Mouse (Mus musculus) embryonic facial prominence, embryonic 12.5 days (tissue): ENCODE data around the gene Rbm19. TPM values are rescaled to one million over a fixed set of nuclear protein-coding genes. Genes with fewer than 3 reads are reported as not detected.

Experiments used
- ATAC-seq: fragments of 200-750 bp; cut with Nextera tagmentation; 2 replicates; pipeline ENCODE4 v1.8.0; 2017; ENCODE audit not compliant: insufficient number of reproducible peaks, insufficient read depth, low FRiP score, low TSS enrichment
- H3K27ac ChIP-seq: fragments of 300-500 bp; sonication (generic); 2 replicates; pipeline ENCODE4 v1.5.1; 2016; ENCODE audit warnings: mild to moderate bottlenecking
- H3K27me3 ChIP-seq: fragments of 300-500 bp; sonication (generic); 2 replicates; pipeline ENCODE4 v1.6.1; 2016; ENCODE audit warnings: mild to moderate bottlenecking, moderate library complexity
- H3K36me3 ChIP-seq: fragments of 300-500 bp; sonication (generic); 2 replicates; pipeline ENCODE4 v1.6.1; 2016; ENCODE audit warnings: mild to moderate bottlenecking
- H3K4me1 ChIP-seq: fragments of 300-500 bp; sonication (generic); 2 replicates; pipeline ENCODE4 v1.6.1; 2016
- H3K4me2 ChIP-seq: fragments of 300-500 bp; sonication (generic); replicated peaks from 2 replicates; pipeline ENCODE4 v1.6.1; 2016; ENCODE audit warnings: mild to moderate bottlenecking, moderate library complexity
- H3K4me3 ChIP-seq: fragments of 300-500 bp; sonication (generic); 2 replicates; pipeline ENCODE4 v1.5.1; 2016; ENCODE audit warnings: mild to moderate bottlenecking
- H3K9ac ChIP-seq: fragments of 300-500 bp; sonication (generic); 2 replicates; pipeline ENCODE4 v1.6.1; 2016; ENCODE audit warnings: mild to moderate bottlenecking, moderate library complexity
- H3K9me3 ChIP-seq: fragments of 300-500 bp; sonication (generic); 2 replicates; pipeline ENCODE4 v1.6.1; 2016; ENCODE audit warnings: mild to moderate bottlenecking, moderate library complexity
- WGBS: fragments of 180-500 bp; shearing (Covaris S2); methylation state at CpG from one replicate; pipeline ENCODE4 v1.1.7; 2016; 5-methylcytosine and 5-hydroxymethylcytosine counted together
- polyA plus RNA-seq: library from polyadenylated mRNA; unstranded; fragments of >200 nt; fragmentation: Nextera tagmentation; extraction: Ambion mirVana; gene quantifications from 2 replicates; pipeline ENCODE4 v1.2.1, GENCODE M21; 2016

Rbm19 gene
- polyA plus RNA-seq, 1 experiment from 2014 or later = 32.5 TPM

DNA sequence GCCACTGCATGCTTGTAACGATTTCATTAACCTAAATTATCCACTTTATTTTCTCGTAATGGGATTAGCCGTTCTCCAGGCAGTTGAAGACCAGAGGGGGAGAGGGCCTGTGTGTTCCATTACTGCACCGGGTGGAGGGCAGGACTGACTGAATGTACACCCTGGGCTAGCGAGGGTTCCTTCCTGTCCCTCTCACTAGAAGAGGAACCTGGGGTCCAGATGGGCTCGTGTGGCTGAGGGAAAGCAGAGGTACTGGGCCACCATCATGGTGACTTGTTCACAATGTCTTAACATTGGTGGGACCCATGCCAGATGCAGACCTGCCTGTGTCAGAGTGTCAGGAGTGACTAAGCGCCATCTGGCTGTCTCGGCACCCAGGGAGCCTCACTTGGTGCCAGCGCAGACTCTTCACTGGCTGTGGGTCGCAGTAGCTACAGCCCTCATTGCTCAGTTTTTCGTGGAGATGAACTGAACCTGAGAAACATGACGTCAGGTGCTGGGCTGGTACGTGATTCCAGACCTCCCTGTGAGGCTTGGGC lies 51.6 kb downstream of the Rbm19 start:
- no peak overlapping the region for H3K27ac ChIP-seq
- no peaks in the 10 kb centered on the region for H3K27me3 ChIP-seq
- H3K4me2 ChIP-seq = no peak overlapping the region
- peaks cover 13% of the 10 kb centered on the region for H3K4me1 ChIP-seq
- H3K36me3 ChIP-seq = no peaks in the 10 kb centered on the region
- no peak overlapping the region for H3K4me3 ChIP-seq
- H3K9ac ChIP-seq = no peak overlapping the region
- no peaks in the 10 kb centered on the region for H3K9me3 ChIP-seq
- WGBS = 72% methylated on average over 13 of the region's 13 CpGs
- no peak for ATAC-seq

DNA sequence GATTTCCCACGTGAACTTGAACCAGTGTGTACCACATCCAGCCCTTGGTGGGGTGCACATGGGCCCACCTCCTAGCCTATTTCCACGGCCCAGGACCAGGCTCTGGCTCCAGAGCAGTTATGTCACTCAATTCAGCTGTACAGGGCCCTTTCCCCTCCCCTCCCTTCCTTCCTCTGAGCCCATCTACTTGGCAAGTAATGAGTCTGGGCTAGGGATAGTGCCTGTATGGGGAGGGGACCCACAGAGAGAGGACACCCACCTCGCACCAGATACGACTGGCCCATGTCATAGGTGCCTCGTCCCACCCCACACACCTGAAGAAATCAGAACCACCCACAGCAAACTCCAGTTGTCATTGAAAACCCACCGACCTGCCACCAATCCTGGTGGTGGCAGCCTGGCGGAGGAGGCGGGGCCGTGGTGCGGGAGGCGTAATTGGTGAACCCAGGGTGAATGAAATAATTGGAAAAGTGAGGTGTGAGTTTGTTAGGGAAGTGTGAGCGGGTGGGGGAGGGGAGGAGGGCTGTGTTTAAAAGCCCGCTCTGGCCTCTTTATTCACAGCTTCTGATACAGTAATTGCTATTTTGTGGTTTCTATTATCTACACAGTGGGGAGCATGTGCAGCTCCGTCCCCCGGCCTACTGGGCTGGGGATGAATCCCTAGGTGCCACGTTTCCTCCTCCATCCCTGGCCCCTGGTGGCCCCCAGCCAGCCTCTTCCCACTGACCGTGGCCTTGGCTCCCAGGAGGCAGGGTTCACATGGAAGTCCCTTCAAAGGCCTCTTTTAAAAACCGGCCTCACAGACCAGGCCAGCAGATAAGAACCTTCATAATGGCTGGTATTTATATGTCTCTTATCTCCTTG lies 55.8 kb downstream of the Rbm19 start:
- H3K4me3 ChIP-seq = no peak overlapping the region
- peaks cover 13% of the 10 kb centered on the region for H3K36me3 ChIP-seq
- peaks cover 8% of the 10 kb centered on the region for H3K4me1 ChIP-seq
- H3K27ac ChIP-seq = no peak overlapping the region
- WGBS = 53% methylated on average over 18 of the region's 18 CpGs
- no peak overlapping the region for H3K4me2 ChIP-seq
- ATAC-seq = no peak
- no peaks in the 10 kb centered on the region for H3K9me3 ChIP-seq
- no peaks in the 10 kb centered on the region for H3K27me3 ChIP-seq
- no peak overlapping the region for H3K9ac ChIP-seq

DNA sequence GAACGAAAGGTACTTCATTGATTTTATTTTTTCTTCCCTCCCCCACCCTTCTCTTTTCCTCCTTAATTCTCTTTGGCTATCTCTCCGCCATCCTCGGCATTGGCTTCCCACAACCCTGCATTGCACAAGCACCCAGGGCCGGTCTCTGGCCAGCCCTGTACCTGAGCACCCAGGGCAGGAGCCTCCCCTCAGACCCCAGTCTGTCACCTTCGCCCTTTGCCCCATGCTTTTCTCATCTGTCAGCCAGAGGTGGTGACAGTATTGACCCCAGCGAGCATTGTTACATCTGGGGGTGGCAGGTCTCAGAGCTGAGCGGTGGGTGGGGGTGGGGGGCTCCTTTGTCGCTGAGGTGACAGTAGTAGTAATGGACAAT lies 56.5 kb downstream of the Rbm19 start:
- no peaks in the 10 kb centered on the region for H3K9me3 ChIP-seq
- no peak for ATAC-seq
- peaks cover 15% of the 10 kb centered on the region for H3K36me3 ChIP-seq
- no peak overlapping the region for H3K4me3 ChIP-seq
- no peak overlapping the region for H3K4me2 ChIP-seq
- no peak overlapping the region for H3K27ac ChIP-seq
- no peak overlapping the region for H3K9ac ChIP-seq
- WGBS = 73% methylated on average over 8 of the region's 8 CpGs
- H3K4me1 ChIP-seq = peaks cover 8% of the 10 kb centered on the region
- H3K27me3 ChIP-seq = no peaks in the 10 kb centered on the region

DNA sequence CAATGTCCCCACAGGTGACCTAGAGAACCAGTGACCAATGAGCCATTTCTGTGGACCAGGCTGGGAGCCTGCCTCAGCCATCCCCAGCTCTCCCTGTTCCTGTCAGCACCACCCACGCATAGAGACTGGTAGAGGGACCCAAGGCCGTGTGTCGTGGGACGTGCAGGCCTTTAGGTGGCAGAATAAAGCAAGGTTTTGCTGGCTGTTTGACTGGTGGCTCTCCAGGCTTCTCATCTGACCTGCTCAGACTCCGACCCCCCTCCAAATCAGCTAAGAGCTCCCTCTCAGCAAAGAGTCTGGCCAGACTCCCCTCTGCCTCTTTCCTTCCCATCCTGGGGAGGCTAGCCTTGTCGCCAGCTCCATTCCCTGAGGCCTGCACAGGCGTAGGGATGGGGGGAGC lies 58.1 kb downstream of the Rbm19 start:
- Histone ChIP-seq H3K4me2 (no peak overlapping the region), H3K27ac (no peak overlapping the region), H3K4me3 (no peak overlapping the region), H3K9ac (no peak overlapping the region), H3K9me3 (no peaks in the 10 kb centered on the region), H3K27me3 (no peaks in the 10 kb centered on the region), H3K4me1 (peaks cover 8% of the 10 kb centered on the region), H3K36me3 (peaks cover 15% of the 10 kb centered on the region)
- ATAC-seq = no peak
- WGBS = 61% methylated on average over 7 of the region's 7 CpGs

DNA sequence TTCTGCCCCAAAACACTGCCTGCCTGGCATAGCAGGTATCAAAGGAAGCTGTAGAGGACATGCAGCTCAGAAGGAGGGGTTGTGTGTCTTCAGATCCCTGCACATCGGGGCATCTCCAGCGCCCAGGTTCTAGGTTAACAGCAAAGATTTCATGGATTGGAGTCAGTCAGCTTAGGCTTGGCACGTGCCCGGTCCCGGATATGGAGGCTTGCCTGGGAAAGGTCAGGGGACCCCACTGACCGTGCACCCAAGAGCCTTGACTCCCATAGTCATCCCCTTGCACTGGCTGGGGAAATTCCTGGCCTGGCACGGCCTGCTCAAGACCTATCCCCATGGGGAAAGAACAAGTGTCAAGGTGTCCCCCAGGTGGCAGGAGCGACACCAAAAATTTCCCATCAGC lies 59.0 kb downstream of the Rbm19 start:
- WGBS = 83% methylated on average over 8 of the region's 8 CpGs
- Histone ChIP-seq H3K4me3 (no peak overlapping the region), H3K9ac (no peak overlapping the region), H3K9me3 (no peaks in the 10 kb centered on the region; the same call in 1 of the 2 replicates), H3K4me2 (no peak overlapping the region), H3K36me3 (peaks cover 15% of the 10 kb centered on the region), H3K27me3 (no peaks in the 10 kb centered on the region), H3K4me1 (peaks cover 8% of the 10 kb centered on the region), H3K27ac (no peak overlapping the region)
- ATAC-seq = no peak

DNA sequence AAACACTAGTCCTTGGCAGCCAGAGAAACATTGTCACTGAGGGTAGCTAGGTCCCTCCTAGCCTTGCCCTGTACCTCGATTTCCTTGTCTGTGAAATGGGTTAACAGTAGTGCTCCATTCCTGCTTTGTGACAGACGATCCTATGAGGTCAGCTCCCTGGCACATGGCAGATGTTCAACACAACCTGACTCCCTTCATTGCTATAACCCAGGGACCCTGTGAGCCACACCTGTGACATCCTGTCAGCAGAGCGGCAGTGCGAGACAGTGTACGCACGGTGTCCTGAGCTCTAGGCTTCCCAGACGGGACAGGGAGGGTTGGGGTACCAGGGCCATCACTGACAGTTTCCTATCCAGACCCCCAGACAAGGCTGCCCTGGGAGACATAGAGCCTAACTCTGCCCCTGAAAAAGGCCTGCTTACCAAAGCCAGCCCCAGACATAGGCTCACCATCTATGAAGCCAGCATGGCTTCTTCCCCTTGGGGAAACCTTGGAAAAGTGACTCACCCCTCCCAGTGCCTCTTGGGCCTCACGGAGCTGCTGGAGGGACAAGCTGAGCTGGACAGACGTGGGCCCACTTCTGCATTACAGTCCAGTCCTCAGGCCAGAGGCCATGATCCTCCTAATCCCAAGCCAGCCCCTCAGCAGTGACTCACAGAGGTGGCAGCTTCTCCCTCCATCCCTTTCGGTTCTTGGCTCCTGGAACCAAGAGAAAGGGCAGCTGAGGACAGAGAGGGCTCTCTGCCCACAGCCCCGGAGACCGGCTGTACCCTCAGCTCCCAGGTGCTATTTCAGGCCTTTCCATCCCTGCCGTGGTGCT lies 60.2 kb downstream of the Rbm19 start:
- 90% methylated on average over 13 of the region's 13 CpGs for WGBS
- H3K27ac ChIP-seq = no peak overlapping the region
- no peak overlapping the region for H3K4me3 ChIP-seq
- no peak overlapping the region for H3K4me2 ChIP-seq
- H3K9ac ChIP-seq = no peak overlapping the region
- no peak for ATAC-seq
- H3K27me3 ChIP-seq = no peaks in the 10 kb centered on the region
- H3K36me3 ChIP-seq = peaks cover 15% of the 10 kb centered on the region
- H3K9me3 ChIP-seq = no peaks in the 10 kb centered on the region; the same call in 1 of the 2 replicates
- peaks cover 8% of the 10 kb centered on the region for H3K4me1 ChIP-seq

DNA sequence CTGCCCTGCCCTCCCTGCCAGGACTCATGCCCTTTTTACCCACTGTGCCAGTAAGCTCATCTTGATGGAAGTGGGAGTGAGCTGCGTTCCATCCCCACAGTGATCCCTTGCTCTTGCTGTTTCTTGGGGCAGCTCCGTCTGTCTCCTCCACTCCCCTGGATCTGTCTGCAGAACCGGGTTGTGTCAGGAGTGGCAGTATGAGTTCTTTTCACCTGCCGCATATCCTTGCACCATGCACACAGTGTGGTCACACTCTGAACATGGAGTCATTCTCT lies 60.7 kb downstream of the Rbm19 start:
- no peak for ATAC-seq
- WGBS = 93% methylated on average over 4 of the region's 4 CpGs
- H3K36me3 ChIP-seq = peaks cover 15% of the 10 kb centered on the region
- H3K4me3 ChIP-seq = no peak overlapping the region
- H3K9me3 ChIP-seq = no peaks in the 10 kb centered on the region; the same call in 1 of the 2 replicates
- peaks cover 8% of the 10 kb centered on the region for H3K4me1 ChIP-seq
- H3K27me3 ChIP-seq = no peaks in the 10 kb centered on the region
- no peak overlapping the region for H3K27ac ChIP-seq
- H3K9ac ChIP-seq = no peak overlapping the region
- no peak overlapping the region for H3K4me2 ChIP-seq

DNA sequence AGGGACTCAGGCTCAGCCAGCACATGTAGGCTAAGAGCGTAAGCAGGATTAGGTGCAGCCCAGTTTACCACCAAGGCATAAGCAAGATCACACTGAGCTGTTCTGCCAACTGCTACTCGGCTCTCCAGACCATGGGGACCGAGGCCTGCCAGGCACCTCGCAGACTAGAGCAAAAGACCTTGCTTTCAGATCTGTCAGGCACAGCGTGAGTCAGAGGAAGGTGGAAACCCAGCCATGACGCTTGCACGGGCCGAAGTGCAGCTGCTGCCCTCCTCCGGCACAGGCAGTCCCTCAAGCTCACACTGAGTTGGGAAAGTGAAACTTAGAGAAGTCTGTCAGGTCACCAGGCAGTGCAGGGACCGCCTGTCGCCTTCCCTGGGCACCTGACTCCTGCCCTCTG lies 63.8 kb downstream of the Rbm19 start:
- 93% methylated on average over 11 of the region's 11 CpGs for WGBS

DNA sequence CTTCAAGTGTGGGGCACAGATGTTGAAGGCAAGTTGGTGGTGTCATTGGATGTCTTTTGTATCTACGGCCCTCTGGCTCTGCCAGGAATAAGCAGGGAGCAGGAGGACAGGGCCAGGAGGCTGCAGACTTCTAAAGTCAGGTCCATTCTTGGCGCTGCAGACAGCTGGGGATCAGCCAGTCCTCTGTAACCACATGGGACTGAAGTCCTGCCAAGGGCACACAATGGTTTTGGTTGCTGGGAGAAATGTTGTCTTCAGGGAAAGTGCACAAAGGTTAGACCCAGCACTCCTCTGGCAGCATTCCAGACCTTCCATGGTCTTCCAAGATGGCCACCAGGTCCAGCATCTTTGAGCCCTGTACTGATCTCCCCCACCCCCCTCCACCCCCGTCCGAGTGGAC lies 65.1 kb downstream of the Rbm19 start:
- Histone ChIP-seq H3K27me3 (no peaks in the 10 kb centered on the region), H3K36me3 (peaks cover 8% of the 10 kb centered on the region), H3K9ac (no peak overlapping the region), H3K4me2 (no peak overlapping the region), H3K27ac (no peak overlapping the region), H3K4me3 (no peak overlapping the region), H3K4me1 (no peaks in the 10 kb centered on the region), H3K9me3 (no peaks in the 10 kb centered on the region; the same call in 1 of the 2 replicates)
- 91% methylated on average over 4 of the region's 4 CpGs for WGBS
- ATAC-seq = no peak

More for the DNA sequence above, 63.8 kb downstream of the Rbm19 start:
- Histone ChIP-seq H3K36me3 (peaks cover 15% of the 10 kb centered on the region), H3K4me1 (no peaks in the 10 kb centered on the region), H3K4me3 (no peak overlapping the region), H3K27me3 (no peaks in the 10 kb centered on the region), H3K9ac (no peak overlapping the region), H3K27ac (no peak overlapping the region), H3K4me2 (no peak overlapping the region), H3K9me3 (no peaks in the 10 kb centered on the region; the same call in 1 of the 2 replicates)
- ATAC-seq = no peak

DNA sequence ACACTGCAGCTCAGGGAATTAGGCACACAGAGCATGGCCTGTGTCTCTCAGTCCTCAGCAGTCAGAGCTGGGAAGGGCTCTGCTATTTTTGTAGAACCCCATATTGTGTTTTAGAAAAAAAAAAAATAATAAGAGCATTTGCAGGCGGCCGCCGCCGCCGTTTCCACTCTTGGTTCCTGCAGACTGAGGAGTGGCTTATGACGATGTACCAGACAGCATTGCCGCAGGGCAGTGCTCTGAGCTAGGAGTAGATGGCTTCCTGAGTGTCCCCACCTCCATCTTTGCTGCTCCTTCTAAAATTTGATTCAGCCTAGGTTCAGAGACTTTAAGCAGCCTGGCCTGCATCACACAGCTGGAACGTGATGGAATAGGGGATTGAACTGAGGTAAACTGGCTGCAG lies 67.1 kb downstream of the Rbm19 start:
- no peak overlapping the region for H3K27ac ChIP-seq
- H3K4me2 ChIP-seq = no peak overlapping the region
- no peak overlapping the region for H3K9ac ChIP-seq
- H3K27me3 ChIP-seq = no peaks in the 10 kb centered on the region
- ATAC-seq = no peak
- H3K9me3 ChIP-seq = no peaks in the 10 kb centered on the region; the same call in 1 of the 2 replicates
- no peaks in the 10 kb centered on the region for H3K4me1 ChIP-seq
- H3K4me3 ChIP-seq = no peak overlapping the region
- WGBS = 74% methylated on average over 8 of the region's 8 CpGs
- H3K36me3 ChIP-seq = peaks cover 6% of the 10 kb centered on the region; the same call in 1 of the 2 replicates

DNA sequence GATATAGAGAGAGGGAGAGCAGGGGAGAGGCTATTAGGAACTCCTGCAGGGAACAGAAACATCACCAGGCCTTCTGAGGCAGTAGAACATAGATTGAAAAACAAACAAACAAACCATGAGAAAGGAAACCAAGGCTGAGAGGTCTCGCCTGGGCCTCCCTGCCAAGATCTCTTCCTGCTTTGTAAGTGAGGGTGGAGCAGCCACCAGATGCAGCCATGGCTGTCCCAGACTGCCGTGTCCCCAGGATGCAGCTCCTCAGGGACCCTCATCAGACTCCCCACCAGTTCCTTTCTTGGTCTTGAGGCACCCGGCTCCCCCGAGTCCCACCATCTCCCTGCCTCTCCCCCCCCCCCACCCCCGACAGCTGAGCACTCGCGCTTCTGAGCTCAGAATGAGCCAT lies 67.5 kb downstream of the Rbm19 start:
- Histone ChIP-seq H3K4me1 (no peaks in the 10 kb centered on the region), H3K27me3 (no peaks in the 10 kb centered on the region), H3K9me3 (no peaks in the 10 kb centered on the region; the same call in 1 of the 2 replicates), H3K4me2 (no peak overlapping the region), H3K9ac (no peak overlapping the region), H3K27ac (no peak overlapping the region), H3K4me3 (no peak overlapping the region), H3K36me3 (peaks cover 6% of the 10 kb centered on the region; the same call in 1 of the 2 replicates)
- 56% methylated on average over 6 of the region's 7 CpGs for WGBS
- no peak for ATAC-seq

DNA sequence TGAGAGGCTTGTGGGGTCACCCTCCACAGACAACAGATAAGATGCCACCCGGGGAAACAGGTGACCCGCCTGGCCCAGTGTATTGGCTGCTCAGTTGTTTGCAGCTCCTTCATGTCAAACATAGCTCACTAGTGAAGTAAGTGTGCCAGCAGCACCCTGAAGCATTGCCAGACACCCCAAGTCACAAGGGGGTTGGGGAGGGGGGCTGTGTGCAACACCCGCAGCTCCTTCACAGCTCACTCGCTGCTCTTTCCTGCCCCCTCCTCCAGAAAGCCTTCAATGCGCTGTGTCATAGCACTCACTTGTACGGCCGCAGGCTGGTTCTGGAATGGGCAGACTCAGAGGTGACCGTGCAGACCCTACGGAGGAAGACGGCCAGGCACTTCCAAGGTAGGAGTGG lies 69.7 kb downstream of the Rbm19 start:
- no peak overlapping the region for H3K9ac ChIP-seq
- H3K36me3 ChIP-seq = 0 out of 2 replicates have a peak, but pooled peaks cover 6% of the 10 kb centered on the region
- no peak overlapping the region for H3K4me3 ChIP-seq
- no peaks in the 10 kb centered on the region for H3K9me3 ChIP-seq
- no peak overlapping the region for H3K27ac ChIP-seq
- ATAC-seq = no peak
- H3K4me1 ChIP-seq = peaks cover 2% of the 10 kb centered on the region; the same call in 1 of the 2 replicates
- no peak overlapping the region for H3K4me2 ChIP-seq
- 91% methylated on average over 10 of the region's 10 CpGs for WGBS
- no peaks in the 10 kb centered on the region for H3K27me3 ChIP-seq
